Mouse (Mus musculus) heart, postnatal 14 days (tissue): ENCODE results near the gene Gm20547. TPM values are rescaled to one million over a fixed set of nuclear protein-coding genes. Genes with fewer than 3 reads are reported as not detected.

Experiments used
- DNase-seq, 2 experiments: peaks; one replicate each; pipeline ENCODE4 v3.0.0; 2021 to 2022
- intact Hi-C: fragments of 180-260 bp; cut with DNase I; formaldehyde crosslinking; loops from one replicate; pipeline ENCODE4 v1.15.1; 2025
- total RNA-seq, 2 experiments: library from RNA; stranded (reverse); gene quantifications; 2 replicates each; pipeline ENCODE4 v1.2.3; 2021

The Gm20547 gene
- total RNA-seq, 2 experiments from 2014 or later: not detected

- intact Hi-C loops: loop anchor here (2.0 kb wide), 1 partner anchor 47 kb away; the partner anchor contains the start of genes Nelfe and Skiv2l
- peak in 1 of 2 experiments; percentile 32 for DNase-seq
Observed at GRCm38 (mm10) chr17:34897373-34898159, 15.7 kb upstream of the Gm20547 start.

GRCm38 (mm10) chr17:34896366-34896765 lies 14.5 kb upstream of the Gm20547 start:
- DNase-seq: no peak
- intact Hi-C loops: no loop called here

- DNase-seq: no peak
- intact Hi-C loops: no loop called here
Observed at GRCm38 (mm10) chr17:34895724-34896123, 13.9 kb upstream of the Gm20547 start.

DNA sequence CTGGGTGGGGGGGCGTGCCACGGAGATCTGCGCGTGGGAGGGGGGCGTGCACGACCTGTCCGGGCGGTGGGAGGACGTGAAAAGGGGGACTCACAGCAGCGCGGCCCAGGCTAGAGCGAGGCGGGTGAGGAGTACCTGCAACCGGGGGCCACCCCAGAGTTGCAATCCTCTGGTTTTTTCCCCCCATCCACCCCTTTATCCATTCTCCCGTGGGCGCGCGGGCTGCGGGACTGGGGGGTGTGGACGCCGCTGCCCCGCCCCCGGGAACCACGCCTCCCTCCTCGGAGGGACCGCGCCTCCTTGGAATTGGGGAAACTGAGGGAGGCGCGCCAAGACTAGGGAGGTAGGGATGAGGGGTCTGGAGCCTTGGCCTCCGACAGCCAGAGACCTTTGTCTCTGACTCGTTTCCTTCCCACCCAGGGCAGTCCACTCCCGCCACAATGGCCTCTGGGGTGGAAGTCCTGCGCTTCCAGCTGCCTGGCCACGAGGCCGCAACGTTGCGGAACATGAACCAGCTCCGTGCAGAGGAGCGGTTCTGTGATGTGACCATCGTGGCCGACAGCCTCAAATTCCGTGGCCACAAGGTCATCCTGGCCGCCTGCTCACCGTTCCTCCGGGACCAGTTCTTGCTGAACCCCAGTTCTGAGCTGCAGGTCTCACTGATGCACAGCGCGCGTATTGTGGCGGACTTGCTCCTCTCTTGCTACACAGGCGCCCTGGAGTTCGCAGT lies 13.1 kb upstream of the Gm20547 start:
- DNase-seq: peak; percentile 58 to 61
- intact Hi-C loops: no loop called here

GRCm38 (mm10) chr17:34894074-34894597 lies 12.3 kb upstream of the Gm20547 start:
- intact Hi-C loops: no loop called here
- DNase-seq: peak; percentile 95 to 97

DNA sequence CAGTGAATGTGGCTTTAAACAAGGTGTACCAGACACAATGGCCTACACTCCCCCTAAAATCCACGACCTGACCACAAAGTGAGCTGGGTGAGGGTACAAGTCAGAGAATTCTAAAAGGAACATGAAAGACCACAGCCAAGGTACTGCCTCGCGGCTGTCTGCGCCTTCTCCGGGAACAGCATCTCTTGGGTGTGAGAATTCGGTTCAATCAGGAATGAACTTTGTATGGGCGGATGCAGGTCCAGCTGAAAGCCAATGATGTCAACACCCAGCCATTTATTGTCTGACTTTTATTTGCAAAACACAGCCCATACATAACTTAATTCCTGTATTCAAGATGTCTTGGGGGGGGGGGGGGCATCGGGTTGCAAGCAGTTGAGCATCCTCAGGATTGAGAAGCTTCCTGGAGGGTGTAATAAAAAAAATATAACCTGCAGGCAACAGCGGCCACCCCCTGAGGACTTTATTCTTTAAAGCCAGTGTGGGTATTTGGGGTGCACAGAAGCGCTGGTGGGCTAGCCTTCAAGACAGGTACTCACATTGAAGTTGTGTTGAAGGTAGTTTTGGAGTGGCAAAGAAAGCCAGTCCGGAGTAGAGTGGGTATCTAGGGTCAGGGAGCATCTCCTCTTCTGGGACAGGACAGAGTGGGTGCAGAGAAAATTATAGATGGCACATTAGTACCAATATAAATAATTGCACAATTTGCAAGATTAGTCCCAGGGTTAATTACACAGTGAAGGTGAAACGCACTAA lies 11.4 kb upstream of the Gm20547 start:
- intact Hi-C loops: no loop called here
- no peak for DNase-seq

DNA sequence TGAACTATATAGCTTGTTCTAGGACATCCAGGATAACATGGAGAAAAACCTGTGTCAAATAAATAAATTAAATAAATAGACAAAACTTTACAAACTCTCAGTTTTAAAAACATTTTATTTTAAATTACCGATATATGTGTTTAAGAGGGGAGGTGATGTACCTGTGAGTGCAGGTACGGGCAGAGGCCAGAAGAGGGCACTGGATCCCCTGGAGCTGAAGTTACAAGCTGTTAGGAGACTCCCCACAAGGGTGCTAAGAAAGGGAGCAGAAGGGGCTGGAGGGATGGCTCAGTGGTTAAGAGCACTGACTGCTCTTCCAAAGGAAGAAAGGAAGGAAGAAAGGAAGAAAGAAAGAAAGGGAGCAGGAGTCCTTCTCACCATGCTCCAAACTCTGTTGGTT lies 9.5 kb upstream of the Gm20547 start:
- intact Hi-C loops: no loop called here
- DNase-seq: no peak

DNA sequence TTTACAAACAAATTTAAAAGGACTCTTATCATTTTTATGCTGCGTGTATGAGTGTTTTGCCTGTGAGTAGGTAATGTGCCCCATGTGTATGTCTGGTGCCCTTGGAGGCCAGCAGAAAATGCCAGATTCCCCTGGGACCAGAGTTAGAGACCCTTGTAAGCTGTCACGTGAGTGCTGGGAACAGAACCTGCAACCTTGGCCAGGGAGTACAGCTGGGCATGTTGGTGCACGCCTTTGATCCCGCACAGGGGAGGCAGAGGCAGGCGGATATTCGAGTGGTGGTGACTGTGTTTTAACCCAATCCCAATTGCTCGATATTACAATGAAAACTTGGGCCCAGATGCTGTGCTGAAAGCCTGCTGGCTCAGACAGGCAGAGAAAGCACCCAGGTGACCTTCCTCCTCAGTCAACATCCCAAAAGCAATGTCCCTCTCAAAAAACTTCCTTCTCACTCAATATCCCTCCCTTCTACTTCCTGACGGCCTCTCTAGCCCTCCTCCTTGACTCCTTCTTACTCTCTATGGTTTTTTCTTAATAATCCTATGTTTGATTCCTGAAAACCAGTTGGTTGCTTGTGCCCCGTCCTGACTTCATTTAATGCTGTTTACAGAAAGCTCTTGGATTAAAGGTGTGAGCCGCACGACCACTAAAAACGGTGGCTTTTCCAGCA lies 8.4 kb upstream of the Gm20547 start:
- intact Hi-C loops: no loop called here

DNA sequence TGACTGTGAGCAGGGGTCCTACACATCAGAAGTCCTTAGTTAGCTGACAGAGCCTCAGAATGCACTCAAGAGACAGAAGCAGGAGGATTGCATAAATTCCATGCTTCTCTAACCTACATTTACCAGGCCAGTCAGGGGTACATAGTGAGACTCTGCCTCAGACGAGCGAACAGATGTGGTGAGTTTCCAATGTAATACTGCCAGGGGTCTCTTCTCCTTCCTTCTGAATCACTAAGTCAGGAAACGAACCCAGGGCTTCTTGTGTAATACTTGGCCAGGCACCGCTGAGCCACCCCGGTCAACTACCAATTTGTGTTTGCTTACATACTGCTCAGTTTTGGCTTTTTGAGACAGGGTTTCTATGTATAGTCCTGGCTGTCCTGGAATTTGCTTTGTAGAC lies 6.1 kb upstream of the Gm20547 start:
- no peak for DNase-seq
- intact Hi-C loops: no loop called here

More for the DNA sequence above, 8.4 kb upstream of the Gm20547 start:
- DNase-seq: no peak

- intact Hi-C loops: no loop called here
- no peak for DNase-seq
Observed at GRCm38 (mm10) chr17:34885615-34886014, 3.8 kb upstream of the Gm20547 start.

DNA sequence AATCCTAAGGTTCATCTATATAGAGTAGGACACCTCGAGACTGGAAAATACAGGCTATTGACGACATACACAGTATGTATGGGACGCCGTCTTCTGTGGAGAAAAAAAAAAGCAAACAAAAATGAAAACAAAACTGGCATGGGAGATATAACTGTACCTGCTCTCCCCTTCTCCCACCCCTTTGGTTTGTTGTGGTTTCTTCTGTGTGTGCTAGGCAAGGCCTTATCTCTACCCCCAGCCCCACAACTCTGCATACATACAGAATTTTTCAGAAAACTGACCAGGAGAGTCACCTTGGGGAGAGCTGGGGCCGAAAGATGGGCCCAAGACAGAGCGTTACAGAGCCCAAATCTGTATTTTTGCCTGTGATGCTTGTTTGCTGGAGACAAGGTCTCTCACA lies 2.9 kb upstream of the Gm20547 start:
- intact Hi-C loops: no loop called here
- no peak for DNase-seq

DNA sequence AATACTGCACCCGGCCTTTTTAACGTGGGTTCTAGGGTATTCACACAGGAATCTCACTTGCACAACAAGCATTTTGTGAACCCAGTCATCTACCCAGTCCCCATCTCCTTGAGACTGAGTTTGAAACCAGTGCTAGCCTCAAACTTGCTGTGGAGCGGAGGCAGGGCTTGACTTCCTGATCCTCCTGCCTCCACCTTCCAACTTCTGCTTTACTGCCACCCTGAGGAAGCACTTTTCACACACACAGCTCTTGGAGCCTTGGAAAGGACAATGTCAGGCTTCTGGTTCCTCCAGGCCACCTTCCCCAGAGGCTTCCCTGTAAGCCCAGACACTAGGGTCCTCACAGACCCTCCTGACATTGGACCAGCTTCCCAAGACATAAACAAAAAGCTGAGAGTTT lies 1.5 kb upstream of the Gm20547 start:
- no peak for DNase-seq
- intact Hi-C loops: no loop called here

GRCm38 (mm10) chr17:34881166-34881565 lies 676 bp downstream of the Gm20547 start:
- intact Hi-C loops: no loop called here
- no peak for DNase-seq

DNA sequence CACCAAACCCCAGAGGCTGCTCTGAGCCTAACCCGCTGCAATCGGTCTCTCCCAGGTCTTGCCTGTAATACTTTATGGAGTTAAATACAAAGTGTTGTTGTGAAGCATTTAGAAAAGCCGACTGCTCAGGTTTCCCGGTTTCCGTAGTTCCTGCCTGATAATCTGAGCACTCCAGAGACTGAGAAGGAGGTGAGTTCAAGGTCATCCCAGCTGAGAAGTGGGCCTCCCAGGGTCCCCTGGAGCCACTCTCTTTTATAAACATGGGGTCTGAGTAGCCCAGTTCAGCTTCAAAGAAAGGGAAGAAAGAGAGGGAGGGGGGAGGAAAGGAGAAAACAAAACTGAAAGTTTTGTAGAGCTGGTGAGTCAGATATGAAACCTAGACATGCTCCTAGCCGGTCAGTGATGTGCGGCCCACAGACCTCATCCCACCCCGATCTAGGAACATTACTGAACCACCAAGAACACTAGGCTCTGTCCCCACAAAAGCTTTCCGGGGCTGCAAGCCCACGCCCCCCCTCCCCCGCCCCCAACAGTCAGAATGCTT lies 2.4 kb downstream of the Gm20547 start, which contains the start of gene Zbtb12:
Gene Zbtb12, plus strand, starts transcription at position 148 of the 544 bp plus-strand sequence.
- DNase-seq: no peak
- intact Hi-C loops: no loop called here

GRCm38 (mm10) chr17:34874321-34874720 lies 7.5 kb downstream of the Gm20547 start:
- intact Hi-C loops: no loop called here
- DNase-seq: no peak

GRCm38 (mm10) chr17:34865981-34866380 lies 15.9 kb downstream of the Gm20547 start:
- intact Hi-C loops: loop anchor here (5.0 kb wide), 1 partner anchor 56 kb away; no protein-coding TSS in a partner anchor
- DNase-seq: no peak

GRCm38 (mm10) chr17:34862416-34863081 lies 19.3 kb downstream of the Gm20547 start, which contains the start of gene Cfb:
Gene Cfb, minus strand, starts transcription at chr17:34862518.
- intact Hi-C loops: no loop called here
- no peak for DNase-seq

- no peak for DNase-seq
- intact Hi-C loops: no loop called here
Observed at GRCm38 (mm10) chr17:34861704-34862415, 20.0 kb downstream of the Gm20547 start.

DNA sequence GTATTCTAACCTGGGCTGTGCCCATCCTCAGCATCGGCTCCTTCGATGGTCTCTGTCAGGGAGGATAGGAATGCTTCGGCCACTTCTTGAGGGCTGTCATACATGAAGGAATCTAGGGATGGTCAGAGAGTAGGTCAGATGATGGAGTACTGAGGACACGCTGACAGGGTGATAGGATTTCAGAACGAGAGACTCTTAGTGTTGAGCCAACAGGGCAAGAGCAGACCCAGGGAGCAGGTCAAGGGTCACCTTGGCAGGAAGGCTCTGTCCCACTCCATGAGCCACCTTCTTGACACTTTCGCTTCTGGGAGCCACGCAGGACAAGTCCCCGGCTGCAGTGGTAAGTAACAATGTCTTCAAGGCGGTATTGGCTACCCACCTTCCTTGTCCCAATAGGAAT lies 21.3 kb downstream of the Gm20547 start:
- DNase-seq: no peak
- intact Hi-C loops: no loop called here
